Mouse (Mus musculus) neural tube, embryonic 10.5 days (tissue): ENCODE measurements at regions not wholly inside any gene's neighbourhood (a gene's known extent, or its start where the extent isn't known, plus 50 kb on each side); places are given as distances from the start of the nearest gene placed in this dataset.

Source experiments
- DNase-seq: peaks from one replicate; pipeline ENCODE4 v3.0.0-alpha.2; 2017; ENCODE audit warnings: low spot score; ENCODE audit errors: extremely low spot score

DNA sequence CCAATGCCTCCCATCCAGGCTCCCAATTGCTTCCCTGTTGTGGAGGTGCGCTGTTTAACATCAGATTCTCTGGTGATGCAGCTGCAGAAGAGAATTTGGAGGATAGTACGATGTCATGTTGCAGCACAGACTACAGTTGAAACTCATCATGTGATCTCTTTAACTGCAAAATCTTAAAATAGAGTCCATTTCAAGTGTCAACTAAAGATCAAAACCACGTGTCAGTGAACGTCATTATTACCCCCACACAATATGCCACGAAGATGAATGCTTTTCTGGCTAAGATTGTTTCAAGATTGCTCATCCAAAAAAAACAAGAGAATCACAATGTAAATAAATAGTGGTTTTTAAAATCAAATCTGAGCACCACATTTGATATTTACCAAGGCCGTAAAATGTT, 343.7 kb upstream of the Fam98a start:
- DNase-seq: no peak

DNA sequence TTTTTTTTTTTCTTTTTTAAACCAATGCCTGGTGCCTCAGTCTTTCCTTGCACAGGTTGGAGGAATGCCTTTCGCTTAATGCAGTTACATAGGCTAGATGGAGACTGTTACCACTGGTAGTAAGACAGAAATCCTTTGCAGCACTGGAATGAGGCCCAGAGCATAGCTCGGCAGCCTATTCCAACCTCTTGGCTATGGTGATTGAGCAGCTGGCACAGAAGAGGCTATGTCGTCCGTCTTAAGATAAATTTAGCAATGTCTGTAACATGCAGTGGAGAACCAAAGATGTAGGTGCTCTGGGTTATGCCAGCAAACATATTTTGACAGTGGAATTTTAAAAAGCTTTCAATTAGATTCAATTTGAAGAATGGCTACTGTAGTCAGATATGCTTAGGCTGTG, 343.2 kb upstream of the Fam98a start:
- no peak for DNase-seq

DNA sequence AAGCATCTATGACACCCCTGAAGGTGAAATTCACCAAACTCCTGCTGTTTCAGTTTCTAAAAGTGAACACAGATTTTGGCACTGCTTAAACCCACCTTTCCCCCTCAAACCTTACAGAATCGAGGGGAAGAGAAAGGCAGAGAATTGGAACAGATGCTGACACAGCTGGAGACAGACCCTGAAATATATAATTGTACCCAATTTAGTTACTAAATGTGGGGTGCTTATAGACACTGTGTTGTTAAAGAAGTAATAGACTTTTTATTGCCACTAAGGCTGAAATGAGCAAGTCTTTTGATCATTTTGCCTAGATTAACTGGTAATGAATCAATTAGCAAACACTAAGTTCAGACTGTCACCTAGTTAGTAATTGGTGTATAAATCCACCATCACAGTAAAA, 341.8 kb upstream of the Fam98a start:
- no peak for DNase-seq

DNA sequence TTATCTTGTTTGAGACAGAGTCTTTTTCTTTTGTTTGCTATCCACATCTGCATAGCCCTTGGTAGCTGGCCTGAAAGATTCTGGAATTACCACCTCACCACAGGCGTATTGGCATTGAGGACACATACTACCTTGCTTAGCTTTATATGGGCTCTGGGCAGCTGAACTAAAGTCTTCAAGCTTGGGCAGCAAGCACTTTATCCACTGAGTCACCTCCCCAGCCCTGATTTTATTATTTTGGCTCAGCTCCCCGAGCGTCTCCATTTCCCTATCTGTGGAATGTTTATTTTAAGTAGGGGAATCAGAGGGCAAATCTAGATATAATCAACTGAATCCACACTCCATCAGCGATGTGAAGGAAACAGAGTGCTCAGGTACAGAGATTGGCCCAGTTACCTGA, 340.4 kb upstream of the Fam98a start:
- DNase-seq: no peak

DNA sequence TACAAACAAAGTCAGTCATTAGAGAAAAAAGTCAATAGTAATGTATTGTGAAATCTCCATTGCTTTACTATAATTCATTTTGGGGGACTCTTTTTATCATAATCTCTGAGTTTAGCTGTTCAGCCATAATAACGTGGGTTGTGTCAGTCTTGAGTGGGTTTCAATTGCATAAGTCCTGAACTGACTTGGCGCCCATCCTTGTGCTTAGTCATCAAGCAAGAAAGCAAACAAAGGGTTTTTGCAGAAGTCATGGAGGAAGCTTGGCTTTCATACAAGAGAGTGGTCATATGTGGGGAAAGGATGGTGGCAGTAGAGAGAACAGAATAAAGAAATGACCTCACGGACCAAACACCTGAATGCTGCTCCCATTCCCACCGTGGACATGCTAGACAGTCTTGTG, 339.8 kb upstream of the Fam98a start:
- no peak for DNase-seq

DNA sequence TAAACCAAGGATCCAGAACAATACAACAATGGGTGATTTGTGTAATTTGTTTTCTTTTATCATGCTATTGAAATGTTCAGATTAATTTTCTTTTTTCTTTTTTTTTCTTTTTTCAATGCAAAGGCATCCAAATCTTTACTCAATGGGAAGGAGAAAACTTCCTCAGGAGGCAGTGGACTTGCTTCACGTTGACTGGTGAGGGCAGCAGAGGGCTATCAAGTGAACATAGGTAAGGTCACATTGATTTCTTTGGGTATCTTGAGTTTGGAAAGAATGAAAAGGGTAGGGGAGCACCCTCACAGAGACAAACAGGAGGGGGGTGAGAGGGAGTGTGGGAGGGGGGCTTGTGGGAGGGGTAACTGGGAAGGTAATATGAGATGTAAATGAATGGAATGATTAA, 326.1 kb upstream of the Fam98a start:
- DNase-seq: no peak

DNA sequence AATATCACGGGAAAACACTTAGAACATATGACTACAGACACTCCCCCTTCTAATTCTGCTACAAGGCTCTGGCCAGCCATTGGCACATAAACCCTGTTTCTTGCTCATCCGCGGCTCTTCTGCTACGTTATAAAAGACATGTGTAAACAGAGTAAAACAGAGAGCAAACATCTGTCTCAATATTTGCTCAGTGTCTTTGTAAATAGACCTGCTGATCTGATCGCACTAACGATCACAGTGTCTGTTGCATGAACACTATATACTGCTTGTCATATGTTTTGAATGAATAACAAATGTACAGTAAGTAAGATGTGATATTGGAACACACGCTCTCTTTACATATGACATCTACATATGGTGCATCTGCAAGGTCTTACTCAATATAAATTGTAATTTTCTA, 325.1 kb upstream of the Fam98a start:
- no peak for DNase-seq

DNA sequence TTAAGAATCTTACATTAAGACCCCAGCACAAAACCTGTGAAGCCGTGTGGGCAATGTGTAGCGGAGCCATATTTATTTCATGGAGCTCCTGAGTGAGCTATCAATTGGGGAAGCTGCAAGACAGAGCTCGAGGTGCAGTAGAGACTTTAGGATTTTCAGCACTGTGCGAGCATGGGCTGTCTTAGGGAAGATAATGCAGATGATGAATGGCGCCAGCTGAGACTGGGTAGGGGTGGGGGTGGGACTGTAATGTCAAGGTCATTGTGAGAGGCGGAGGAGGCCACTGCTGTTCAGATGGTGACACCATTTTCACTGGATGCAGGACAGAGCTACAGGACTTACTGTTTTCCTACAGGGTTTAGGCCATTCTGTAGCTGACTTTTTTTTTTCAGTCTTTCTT, 322.8 kb upstream of the Fam98a start:
- DNase-seq: no peak

DNA sequence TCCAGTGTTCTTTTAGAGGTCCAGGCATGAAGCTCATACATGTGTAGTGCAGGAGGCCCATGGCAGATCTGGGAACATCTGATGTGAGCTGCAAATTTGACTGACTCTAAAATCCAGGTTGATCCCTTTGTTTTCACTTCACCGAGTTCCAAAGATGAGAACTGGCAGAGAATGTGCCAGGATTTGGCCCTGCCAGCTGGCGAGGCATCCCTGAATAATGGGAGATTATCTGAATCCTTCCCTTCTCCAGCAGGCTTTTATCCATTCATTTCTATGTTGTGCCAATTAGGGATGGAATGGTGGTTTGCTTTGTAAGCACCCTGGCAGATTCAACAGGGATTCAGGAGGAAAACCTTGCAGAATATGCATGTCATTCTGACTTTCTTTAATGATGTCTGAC, 318.7 kb upstream of the Fam98a start:
- DNase-seq: no peak

DNA sequence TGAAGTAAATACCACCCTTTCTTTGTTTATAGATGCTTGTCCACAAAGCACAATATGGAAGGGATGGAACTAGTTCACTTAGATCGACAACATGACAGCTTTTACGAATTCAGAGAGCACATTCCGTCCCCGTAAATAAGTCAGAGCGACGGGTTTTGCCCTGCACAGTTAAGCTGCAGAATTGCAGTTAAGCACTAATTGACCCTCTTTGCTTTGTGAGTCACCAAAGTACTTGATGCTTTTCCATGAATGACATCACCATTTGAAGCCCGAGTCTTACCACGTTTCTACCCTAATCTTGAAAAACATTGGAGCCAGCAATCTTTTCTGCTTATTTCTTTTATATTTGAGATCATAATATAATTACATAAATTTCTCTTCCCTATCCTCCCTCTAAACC, 305.3 kb upstream of the Fam98a start:
- no peak for DNase-seq

DNA sequence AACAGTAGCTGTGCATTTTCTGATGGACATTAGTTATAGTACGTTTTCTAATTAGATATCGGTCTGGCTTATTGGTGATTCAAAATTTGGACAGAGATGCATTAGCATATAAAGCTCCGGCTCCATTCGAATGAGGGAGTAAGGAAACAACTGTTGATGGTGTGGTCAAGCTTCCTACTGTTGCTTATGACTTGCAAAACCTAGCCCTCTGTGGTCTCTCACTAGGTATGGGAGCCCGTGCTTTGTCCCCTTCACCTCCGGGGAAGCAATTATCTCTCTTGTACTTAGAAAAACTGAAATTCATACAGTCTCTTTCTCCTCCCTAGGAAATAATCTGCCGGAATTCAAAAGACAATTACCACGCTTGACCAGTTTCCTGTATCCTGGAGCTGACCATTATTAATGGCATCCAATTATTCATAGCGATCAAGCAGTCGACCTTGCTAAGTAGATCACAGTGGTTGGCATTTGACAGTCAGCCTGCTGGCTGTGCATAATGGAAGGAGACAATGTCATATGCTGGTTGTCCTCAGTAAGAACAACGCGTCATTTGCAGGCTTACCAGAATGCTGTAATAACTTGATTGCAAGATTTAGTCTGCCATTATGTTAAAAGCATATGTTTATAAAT, 264.4 kb upstream of the Fam98a start:
- no peak for DNase-seq

DNA sequence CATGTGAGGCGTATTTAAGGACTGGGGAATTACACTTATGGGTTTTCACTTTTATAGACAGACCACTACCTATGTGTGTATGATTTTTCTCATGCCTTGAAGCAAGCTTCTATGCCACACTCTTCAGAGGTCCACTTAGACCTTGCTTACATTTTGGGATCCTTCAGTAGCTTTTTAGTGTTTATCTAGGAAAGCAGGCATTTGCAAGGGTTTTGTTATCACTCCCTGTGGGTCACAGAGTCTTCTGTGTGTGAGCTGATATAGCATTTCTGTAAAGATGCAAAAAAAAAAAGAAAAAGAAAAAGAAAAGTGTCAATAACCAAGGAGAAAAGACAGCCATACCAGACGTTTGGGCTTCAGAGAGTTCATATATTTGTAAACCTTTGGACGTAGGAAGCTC, 260.4 kb upstream of the Fam98a start:
- no peak for DNase-seq

DNA sequence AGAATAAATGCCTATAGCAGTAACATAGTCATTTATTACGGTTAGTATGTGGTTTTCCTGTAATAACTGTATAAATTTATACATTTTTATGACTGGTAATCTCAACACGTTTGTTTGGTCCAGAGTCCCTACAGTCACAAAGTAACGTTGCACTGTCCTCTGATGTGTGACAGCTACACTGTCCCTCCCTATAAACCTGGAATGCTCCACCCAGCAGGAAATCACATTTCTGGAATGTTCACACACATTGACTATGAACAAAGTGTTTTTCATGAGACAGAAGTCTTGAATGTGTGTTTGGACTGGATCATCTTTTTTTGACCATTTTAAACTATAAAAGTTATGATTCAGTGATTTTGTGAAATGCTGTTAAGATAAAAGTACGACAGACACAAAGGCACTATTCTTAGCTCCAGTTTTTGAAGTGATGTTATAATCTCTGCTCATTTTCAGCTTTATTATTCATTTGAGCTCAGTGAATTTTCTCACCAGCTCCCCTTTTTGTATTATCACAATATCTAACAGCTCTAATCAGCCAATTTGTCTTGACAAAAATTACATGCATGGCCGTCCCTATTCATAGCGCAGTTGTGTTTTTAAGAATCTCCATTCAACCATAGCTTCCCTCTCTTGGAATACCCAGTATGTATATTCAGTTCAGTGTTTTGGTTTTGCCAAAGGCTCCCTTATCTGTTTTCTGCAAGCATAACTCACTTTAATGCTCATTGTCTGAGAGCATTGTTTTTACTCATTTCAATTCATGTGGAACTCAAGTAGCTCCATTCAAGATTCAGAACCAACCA, 257.0 kb upstream of the Fam98a start:
- no peak for DNase-seq

DNA sequence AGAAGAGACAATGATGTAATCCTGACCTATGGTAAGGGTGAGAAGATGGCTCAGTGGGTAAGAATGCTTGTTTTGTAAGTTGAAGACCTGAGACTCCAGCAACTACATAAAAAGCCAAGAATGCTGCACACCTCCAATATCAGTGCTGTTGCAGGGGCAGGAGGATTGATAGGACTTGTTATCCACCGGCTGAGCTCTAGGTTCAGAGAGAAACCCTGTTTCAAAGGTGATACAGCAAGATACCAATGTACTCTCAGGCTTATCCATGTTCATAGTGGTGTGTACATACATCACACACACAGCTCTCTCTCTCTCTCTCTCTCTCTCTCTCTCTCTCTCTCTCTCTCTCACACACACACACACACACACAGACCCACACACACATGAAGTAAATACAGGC, 256.3 kb upstream of the Fam98a start:
- DNase-seq: no peak

DNA sequence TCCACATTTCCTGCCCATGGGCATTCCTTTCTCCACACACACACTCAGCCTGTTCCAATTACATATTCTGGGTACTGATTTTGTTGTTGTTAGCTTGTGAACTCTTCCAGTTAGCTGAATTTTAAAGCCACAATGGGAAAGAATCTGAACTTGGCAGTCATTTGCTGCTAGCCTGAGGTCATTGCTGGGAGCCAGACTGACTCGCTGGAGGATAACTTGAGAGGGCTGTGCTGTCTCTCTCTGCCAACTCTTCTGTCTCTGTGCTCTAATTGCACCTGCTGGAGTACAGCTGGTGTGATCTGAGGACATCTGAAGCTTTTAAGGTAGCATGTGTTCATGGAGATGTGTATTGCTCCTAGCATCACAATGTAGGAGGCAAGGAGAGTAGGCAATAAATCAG, 252.6 kb upstream of the Fam98a start:
- no peak for DNase-seq

DNA sequence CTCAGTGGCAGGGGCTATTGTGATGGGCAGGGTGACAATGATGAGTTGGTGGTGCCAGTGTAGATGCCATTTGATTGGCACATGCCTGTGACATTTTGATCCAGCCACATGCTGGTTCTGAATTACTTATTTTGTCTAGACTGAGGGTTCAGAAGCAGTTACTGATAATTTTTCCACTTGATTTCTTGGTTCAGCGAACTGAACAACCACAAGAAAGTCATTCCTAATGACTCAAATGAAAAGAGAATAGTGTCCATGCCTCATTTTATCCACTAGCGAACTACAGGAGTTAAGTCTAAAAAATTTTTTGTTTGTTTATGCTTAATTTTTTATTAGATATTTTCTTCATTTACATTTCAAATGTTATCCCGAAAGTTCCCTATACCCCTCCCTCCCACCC, 244.6 kb upstream of the Fam98a start:
- no peak for DNase-seq

DNA sequence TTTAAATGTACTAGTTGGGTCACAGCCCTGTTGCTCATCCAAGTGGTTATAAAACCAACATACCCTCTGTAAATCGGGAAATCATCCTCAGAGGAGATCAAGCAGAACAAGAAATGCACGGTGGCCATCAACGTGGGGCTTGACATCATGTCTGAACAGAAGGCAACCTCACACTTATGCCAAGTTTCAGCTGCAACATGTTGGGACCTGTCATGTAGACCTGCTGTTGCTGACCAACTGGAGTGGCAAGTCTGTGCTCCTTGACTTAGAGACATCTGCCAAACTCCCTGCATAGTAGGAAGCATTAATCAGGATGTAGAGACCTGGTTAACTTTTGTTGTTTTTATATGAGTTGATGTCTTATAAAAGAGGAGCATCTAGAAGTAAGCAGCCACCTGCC, 244.0 kb upstream of the Fam98a start:
- no peak for DNase-seq

DNA sequence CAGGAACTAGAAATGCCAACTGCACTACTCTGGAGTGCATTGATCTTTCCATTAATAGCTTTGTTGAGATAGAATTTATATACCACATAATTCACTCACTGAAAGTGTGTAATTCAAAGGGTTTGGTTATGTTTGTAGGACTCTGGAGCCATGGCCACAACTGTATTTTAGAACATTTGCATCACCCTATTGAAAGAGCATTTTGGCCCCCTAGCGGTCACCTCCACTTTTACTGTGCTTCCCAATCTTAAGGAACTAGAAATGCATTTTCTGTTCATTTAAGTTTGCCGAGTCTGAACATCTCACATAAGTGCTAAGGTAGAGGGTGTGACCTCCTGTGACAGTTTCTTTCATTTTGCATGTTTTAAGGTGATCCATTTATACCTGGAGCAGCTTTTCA, 228.0 kb upstream of the Fam98a start:
- no peak for DNase-seq

DNA sequence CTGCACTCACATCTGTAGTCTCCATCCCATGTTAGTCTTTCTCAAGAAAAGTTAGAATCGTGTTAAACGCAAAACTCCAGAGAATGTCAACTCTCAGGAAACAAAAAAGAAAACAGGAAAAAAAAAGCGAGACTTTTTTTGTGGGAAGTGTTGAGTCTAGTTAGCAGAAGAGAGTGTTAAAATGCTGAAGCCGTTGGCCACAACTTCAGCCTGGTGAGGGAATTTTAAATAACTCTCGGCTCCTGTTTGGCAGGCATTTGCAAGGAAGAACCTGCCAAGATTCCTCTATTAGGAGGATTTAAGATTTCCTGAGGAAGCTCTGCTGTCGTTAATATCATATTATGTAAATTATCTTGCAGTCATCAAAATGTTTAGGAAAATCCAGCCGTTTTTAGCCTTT, 224.9 kb upstream of the Fam98a start:
- no peak for DNase-seq

DNA sequence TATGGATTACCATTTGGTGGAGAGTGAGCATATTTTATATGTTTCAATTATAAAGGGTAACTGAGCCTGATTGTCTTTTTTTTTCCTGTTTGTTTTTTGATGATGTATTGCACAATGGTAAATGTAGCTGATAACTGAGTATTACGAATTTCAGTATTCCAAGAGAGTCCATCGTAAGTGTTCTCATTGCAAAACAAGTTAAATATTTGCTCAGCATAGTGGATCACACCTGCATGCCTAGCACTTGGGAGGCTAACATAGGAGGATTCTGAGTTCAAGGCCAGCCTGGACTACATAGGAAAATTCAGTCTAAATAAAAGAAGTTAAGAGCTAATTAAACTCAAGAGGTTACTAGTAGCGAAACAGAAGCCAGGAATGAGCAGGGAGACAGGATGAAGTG, 223.8 kb upstream of the Fam98a start:
- DNase-seq: no peak

DNA sequence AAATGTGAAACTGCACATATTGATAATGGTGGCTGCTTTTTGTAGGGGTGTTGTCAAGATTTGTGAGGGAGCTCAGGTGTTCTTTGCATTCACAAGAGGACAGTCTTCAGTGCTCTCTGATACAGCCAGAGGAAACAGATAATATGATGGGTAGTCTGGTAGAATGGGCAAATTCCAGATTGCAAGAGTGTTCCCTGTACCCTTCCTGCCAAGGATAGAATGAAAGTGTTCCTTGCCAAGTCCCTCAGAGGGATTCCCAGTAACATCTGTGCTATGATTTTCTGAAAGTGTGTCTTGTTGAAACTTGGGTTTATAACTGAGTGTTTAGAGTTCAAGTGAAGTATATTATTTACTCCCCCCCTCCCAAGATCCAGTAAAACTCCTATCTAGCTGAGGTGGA, 221.1 kb upstream of the Fam98a start:
- DNase-seq: no peak

DNA sequence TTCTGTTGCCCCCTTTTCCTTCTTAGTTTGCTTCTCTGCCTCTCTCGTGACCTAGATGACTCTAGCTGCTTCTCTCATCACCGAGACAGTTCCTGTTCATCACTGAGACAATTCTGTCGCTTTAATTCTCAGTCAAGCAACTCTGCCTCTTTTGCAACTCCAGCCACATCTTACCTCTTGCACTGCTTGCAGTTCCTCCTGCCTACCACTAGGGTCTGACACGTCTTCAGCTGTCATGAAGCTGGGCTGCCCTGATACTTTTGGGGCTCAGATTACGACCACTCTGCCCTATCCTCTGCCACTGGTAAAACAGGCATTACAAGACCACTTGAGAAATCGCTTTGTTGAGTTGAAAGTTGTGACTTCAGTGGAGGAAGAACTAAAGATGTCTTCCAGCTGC, 216.9 kb upstream of the Fam98a start:
- no peak for DNase-seq

DNA sequence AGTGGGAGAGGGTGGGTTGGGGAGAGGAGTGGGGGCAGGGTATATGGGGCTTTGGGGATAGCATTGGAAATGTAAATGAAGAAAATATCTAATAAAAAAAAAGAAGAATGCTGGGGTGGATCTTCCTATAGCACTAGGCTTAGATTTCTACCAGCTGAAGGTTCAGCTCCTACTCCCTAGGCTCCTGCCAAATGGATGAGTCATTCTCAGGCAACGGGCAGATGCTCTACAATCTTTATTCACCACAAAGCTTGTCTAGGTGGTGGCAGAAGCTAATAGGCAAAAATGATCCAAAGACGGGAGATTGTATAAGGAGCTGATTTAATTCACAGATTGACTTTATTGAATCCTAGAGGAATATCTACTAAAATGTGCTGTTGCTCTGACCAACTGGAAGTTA, 211.6 kb upstream of the Fam98a start:
- DNase-seq: no peak
